Mouse (Mus musculus) cerebellum, adult 9-10 months (tissue): ENCODE results near the gene Olfr508.
"Not testable (repeated sequence)": the region's sequence is repeated elsewhere in the genome, so short reads cannot be mapped to it uniquely, and the experiment has no call there.

ENCODE experiments used
- DNase-seq: peaks from one replicate; pipeline ENCODE4 v3.0.0; 2022

Olfr508 gene

DNA sequence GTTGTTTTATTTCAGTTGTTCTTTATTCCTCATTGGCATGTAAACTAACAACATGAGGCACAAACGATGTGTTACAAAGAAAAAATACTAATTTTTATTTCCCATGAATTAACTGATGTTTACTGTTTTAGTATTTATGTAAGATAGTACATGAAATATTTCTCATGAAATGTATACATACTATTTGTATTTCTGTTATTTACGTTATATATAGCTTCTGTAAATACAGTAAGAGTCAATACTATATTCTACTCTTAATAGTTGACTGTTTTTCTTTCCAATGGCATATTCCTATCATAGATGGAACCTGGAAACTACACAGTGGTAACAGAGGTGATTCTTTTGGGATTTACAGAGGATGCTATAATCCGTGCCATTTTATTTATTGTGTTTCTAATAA, at the start of gene Olfr508:
Gene Olfr508 (plus strand): TSS at position 301 of the 400 bp plus-strand sequence.
- DNase-seq = no peak

GRCm38 (mm10) chr7:108589797-108590196, 40.0 kb upstream of the Olfr508 start:
- DNase-seq = no peak

DNA sequence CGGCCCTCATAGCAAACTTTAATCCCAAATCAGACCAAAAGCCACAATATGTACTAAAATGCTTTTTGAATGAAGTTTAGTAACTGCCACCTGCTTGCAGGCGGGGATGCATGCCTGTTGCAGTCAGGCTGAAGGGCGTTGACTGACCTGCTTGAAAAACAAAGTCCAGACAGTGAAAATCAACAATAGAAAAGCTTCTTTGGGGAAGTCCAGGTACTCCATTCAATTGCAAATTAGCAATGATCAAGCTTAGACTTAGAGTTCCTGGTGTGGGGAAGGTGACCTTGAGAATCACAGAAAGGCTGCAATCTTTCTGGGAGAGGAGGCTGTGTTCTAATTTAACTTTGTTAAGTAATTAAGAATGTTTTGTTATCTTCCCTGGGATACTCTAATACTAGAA, 27.9 kb upstream of the Olfr508 start:
- DNase-seq = not testable (repeated sequence)

- DNase-seq = no peak
Observed at GRCm38 (mm10) chr7:108610487-108610886, 19.3 kb upstream of the Olfr508 start, which contains the start of gene Olfr506. Gene Olfr506, plus strand, starts transcription at chr7:108610787.

DNA sequence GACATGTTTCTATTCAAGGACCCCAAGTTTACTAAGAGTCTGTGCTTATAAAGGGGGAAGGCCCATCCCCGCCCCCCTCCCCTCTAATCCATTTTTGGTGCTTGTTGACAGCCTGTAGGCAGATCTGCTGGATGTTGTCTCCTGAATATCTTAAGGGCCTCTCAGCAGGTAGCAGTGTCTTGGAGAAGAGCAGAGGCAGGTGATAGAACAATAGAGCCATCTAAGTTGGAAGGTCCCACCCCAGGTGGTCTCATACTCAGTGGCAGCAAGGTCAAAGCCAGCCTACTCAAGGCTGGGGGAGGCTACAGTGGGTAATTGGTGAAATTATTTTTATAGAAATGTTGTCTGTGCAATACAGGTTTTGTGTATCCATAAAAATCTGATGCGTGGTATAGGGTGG, 15.7 kb upstream of the Olfr508 start:
- no peak for DNase-seq

GRCm38 (mm10) chr7:108616781-108617180, 13.0 kb upstream of the Olfr508 start:
- DNase-seq = not testable (repeated sequence)

DNA sequence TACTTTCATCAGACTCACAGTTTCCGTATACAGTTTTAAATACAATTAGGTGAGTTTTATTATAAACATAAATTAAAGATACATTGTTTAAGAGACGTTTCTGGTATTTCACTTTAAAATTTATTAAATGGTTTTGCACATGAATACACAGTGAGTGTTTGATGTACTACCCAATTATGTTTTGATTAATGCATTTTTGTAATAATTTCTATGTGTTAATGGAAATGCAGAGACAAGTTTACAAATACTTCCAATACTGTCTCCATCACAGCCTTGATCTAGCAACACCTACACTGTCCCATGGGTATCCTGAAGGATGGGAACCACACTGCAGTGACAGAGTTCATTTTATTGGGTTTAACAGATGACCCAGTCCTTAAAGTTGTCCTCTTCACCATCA, 8.3 kb upstream of the Olfr508 start, which contains the start of gene Olfr507:
Gene Olfr507 (plus strand): TSS at position 301 of the 400 bp plus-strand sequence.
- no peak for DNase-seq

DNA sequence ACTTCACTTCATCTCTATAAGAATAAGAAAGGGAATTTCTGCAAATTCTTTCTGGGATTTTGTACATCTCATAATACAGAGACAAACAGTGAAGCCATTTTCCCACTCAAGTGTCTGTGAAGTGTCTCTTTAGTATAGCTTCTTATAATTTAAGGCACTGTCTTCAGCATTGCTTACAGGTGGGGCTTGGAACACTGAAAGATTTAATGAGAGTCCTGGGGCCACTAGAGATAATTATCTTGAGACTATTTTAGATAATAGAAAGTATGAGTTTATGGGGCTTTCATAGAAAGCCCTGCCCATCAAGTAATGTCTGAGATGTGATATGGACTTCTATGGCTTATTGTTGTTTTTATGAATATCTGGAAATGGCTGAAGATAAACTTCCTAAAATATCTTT, 22.0 kb downstream of the Olfr508 start, which contains the start of gene Olfr509:
Gene Olfr509 (minus strand): TSS at position 101 of the 400 bp plus-strand sequence.
- DNase-seq = no peak

GRCm38 (mm10) chr7:108662419-108662818, 32.6 kb downstream of the Olfr508 start:
- DNase-seq = no peak

DNA sequence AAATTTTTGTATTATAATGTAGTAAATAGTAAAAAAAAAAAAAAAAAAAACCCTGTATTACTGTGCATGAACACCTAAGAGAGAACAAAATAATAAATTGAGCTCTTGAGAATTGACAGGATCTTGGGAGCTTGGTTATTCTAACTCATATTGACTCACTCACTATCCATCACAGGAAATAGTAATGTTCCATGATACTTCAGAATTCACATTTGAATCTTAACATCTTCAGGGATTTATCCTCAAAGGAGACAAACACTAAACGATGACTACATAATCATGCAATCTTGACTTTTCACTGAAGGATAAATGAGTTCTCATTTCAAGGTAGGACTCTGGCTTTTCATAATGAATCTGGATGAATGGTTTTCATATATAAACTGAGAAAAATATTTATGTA, 36.3 kb downstream of the Olfr508 start, which contains the start of gene Olfr510:
Gene Olfr510 (plus strand): TSS at position 301 of the 400 bp plus-strand sequence.
- DNase-seq = no peak

DNA sequence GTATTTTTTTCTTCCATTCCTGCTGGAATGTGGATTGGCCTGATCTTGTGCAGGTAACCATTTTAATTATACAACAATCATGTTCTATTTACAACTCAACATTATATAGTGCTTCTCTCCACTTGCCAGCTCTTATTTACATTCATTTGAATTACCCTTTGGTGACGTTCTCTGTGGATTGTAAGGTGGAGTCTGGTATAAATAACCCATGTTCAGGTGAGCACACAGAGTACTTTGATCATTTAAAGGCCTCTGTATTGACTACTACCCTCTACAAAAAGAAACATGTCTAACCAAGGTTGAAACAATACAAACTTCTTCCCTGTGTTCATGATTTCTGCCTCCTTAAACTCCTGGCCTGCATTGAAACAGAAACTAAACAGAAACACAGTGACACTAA, 41.3 kb downstream of the Olfr508 start:
- no peak for DNase-seq

GRCm38 (mm10) chr7:108678886-108679285, 49.1 kb downstream of the Olfr508 start:
- DNase-seq = no peak
